Mouse (Mus musculus) naive thymus-derived CD4-positive, alpha-beta T cell, adult 5 months (primary cell): ENCODE data around the gene 9030612E09Rik. TPM values are rescaled to one million over a fixed set of nuclear protein-coding genes. Genes with fewer than 3 reads are reported as not detected.

Experiments
- polyA plus RNA-seq: library from polyadenylated mRNA; unstranded; fragments of 100-300 nt; shearing (Covaris generic); gene quantifications from one replicate; pipeline ENCODE4 v1.2.1, GENCODE M21; 2017

The 9030612E09Rik gene
- not detected for polyA plus RNA-seq

GRCm38 (mm10) chr10:43174326-43175155, at the start of gene 9030612E09Rik, which contains the start of gene Sobp:
Gene 9030612E09Rik, plus strand, starts transcription at chr10:43174704.
Gene Sobp, minus strand, starts transcription at chr10:43174530.

GRCm38 (mm10) chr10:43220910-43221625, 46.6 kb downstream of the 9030612E09Rik start, which contains the start of gene Pdss2:
Gene Pdss2, plus strand, starts transcription at chr10:43221486.

Other genes starting within 250 kb of the 9030612E09Rik start
- not detected for gene Sobp, start 174 bp upstream of the 9030612E09Rik start, polyA plus RNA-seq
- 10.7 TPM for gene Pdss2, start 46.8 kb downstream of the 9030612E09Rik start, polyA plus RNA-seq